Mouse (Mus musculus): ENCODE data around the gene Il23a. TPM values are rescaled to one million over a fixed set of nuclear protein-coding genes. Genes with fewer than 3 reads are reported as not detected.
"Not testable (repeated sequence)": the region's sequence is repeated elsewhere in the genome, so short reads cannot be mapped to it uniquely, and the experiment has no call there.

Il23a gene
- polyA plus RNA-seq, 1 experiment from 2014 or later, result 0.21 TPM

DNA sequence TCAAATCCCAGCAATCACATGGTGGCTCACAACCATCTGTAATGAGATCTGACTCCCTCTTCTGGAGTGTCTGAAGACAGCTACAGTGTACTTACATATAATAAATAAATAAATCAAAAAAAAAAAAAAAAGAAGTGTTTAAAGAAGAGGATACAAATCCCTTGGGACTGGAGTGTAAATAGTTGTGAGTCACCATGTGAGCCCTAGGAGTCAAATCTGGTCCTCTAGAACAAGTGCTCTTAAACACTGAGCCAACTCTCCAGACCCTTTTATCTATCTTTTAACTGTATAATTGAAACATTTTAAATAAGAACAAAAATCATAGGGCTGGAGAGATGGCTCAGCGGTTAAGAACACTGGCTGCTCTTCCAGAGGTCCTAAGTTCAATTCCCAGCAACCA, 23.2 kb downstream of the Il23a start:
- not testable (repeated sequence) for H3K4me3 ChIP-seq (replicated peaks); H3K9ac ChIP-seq; ATAC-seq (replicated peaks; ENCODE audit: low FRiP score); H3K27me3 ChIP-seq; H3K4me1 ChIP-seq; H3K27ac ChIP-seq; H3K9me3 ChIP-seq (replicated peaks); H3K4me2 ChIP-seq
- peaks cover 15% of the 10 kb centered on the region for H3K36me3 ChIP-seq
- 97% methylated on average over 1 of the region's 1 CpGs for WGBS

DNA sequence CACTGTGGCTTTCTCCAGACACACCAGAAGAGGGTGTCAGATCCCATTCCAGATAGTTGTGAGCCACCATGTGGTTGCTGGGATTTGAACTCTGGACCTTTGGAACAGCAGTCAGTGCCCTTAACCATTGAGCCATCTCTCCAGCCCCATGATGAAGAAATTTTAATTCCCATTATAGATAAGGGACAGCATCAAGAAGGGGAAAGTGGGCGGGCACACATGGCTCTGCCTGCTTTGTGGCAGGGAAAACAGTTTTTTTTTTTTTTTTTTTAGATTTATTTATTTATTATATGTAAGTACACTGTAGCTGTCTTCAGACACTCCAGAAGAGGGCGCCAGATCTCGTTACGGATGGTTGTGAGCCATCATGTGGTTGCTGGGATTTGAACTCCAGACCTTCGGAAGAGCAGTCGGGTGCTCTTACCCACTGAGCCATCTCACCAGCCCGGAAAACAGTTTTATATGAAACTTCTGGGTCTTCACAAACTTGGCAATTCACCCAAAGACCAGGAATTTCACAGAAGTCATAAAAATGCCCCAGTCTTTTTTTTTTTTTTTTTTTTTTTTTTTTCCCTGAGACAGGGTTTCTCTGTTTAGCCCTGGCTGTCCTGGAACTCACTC, 25.6 kb downstream of the Il23a start:
- 88% methylated on average over 7 of the region's 7 CpGs for WGBS
- not testable (repeated sequence) for ATAC-seq (replicated peaks; ENCODE audit: low FRiP score)

DNA sequence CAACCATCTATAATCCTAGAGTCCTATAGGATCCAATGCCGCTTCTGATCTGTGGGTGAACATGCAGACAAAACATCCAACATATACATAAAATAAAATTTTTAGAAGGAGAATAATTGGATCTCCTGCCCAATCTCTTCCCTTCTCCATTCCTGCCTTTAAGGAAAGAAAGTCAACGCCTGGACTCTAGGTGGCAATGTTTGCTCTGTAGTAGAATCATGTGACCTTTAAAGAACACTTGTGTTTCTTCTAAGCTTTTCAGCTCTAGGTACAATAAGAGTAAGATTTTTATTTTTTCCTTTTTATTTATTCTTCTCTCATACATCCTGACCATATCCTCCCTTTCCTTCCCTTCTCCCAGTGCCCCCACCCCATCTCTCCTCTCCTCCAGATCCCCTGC, 26.7 kb downstream of the Il23a start:
- 67% methylated on average over 2 of the region's 2 CpGs for WGBS

More for the DNA sequence above, 25.6 kb downstream of the Il23a start:
- H3K4me3 ChIP-seq (replicated peaks); H3K4me2 ChIP-seq; H3K36me3 ChIP-seq; H3K9ac ChIP-seq; H3K27me3 ChIP-seq; H3K27ac ChIP-seq; H3K9me3 ChIP-seq (replicated peaks): not testable (repeated sequence)
- peaks cover 12% of the 10 kb centered on the region; the same call in 1 of the 2 replicates for H3K4me1 ChIP-seq

DNA sequence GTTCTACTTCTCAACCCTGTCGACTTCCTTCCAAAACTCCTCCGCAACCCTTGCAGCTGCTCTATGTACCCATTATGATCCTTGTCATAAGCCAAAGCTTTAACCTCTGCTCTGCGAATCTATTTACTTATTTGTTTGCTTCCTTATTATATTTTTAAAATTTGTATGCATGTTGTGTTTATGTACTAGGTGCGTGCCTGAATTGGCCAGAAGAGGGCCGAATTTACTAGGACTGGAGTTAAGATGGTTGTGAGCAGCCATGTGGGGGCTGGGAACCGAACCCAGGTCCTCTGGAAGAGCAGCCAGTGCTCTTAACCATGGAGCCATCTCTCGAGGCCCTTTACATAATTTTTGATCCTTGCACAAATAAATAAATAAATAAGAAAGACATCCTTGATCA, 27.7 kb downstream of the Il23a start:
- peaks cover 12% of the 10 kb centered on the region; the same call in 1 of the 2 replicates for H3K4me1 ChIP-seq
- ATAC-seq (replicated peaks; ENCODE audit: low FRiP score), result no peak
- H3K27me3 ChIP-seq, result no peaks in the 10 kb centered on the region
- H3K27ac ChIP-seq, result peak overlapping the region; percentile 78
- H3K9me3 ChIP-seq (replicated peaks), result no peaks in the 10 kb centered on the region
- H3K36me3 ChIP-seq, result no peaks in the 10 kb centered on the region
- peak overlapping the region; percentile 77 for H3K4me2 ChIP-seq
- H3K4me3 ChIP-seq (replicated peaks), result peak overlapping the region; percentile 76
- WGBS, result 43% methylated on average over 7 of the region's 7 CpGs
- peak overlapping the region; percentile 67 for H3K9ac ChIP-seq

More for the DNA sequence above, 26.7 kb downstream of the Il23a start:
- H3K4me2 ChIP-seq, result no peak overlapping the region
- H3K4me3 ChIP-seq (replicated peaks), result no peak overlapping the region
- ATAC-seq (replicated peaks; ENCODE audit: low FRiP score), result no peak
- H3K4me1 ChIP-seq, result peaks cover 12% of the 10 kb centered on the region; the same call in 1 of the 2 replicates
- H3K27me3 ChIP-seq, result no peaks in the 10 kb centered on the region
- H3K36me3 ChIP-seq, result no peaks in the 10 kb centered on the region; the same call in 1 of the 2 replicates
- H3K9ac ChIP-seq, result no peak overlapping the region
- no peak overlapping the region for H3K27ac ChIP-seq
- no peaks in the 10 kb centered on the region for H3K9me3 ChIP-seq (replicated peaks)

DNA sequence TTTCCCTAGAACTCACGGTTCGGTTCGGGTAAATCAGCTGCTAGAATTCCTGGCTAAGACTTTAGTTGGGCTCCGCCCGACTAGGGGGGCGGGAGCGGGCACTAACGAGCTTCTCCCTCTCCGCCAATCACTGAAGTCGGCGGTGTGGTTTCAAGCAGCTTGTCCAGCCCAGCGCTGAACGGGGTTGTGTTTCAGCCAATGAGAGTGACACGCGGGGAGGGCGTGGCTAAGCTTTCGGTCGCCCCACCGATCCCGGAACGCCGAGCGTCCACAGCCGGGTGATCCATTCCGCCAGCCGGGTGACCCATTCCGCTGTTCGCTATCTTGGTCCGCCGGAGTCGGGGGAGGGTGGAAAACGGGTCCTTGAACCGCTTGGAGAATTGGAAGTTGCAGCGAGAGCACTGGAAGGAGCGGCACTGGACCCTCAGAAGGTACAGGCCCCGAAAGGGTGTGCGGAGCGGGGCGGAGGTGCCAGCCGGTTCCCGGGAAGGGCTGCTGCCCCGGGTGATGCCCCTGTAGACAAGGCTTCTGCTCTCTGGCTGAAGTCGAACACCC, 28.2 kb downstream of the Il23a start, which contains the start of gene Stat2:
TSS of gene Stat2 (plus strand) at position 273 of the 555 bp plus-strand sequence.
- H3K36me3 ChIP-seq, result no peaks in the 10 kb centered on the region
- under 1% methylated on average over 43 of the region's 43 CpGs for WGBS
- peak within 1 kb of the TSS; percentile 67 for H3K9ac ChIP-seq
- H3K4me1 ChIP-seq, result peaks cover 12% of the 10 kb centered on the region; the same call in 1 of the 2 replicates
- peak; percentile 100 for ATAC-seq (replicated peaks; ENCODE audit: low FRiP score)
- no peaks in the 10 kb centered on the region for H3K9me3 ChIP-seq (replicated peaks)
- H3K27me3 ChIP-seq, result no peaks in the 10 kb centered on the region
- peak within 1 kb of the TSS; percentile 78 for H3K27ac ChIP-seq
- H3K4me2 ChIP-seq, result peak within 1 kb of the TSS; percentile 77
- peak within 1 kb of the TSS; percentile 76 for H3K4me3 ChIP-seq (replicated peaks)

DNA sequence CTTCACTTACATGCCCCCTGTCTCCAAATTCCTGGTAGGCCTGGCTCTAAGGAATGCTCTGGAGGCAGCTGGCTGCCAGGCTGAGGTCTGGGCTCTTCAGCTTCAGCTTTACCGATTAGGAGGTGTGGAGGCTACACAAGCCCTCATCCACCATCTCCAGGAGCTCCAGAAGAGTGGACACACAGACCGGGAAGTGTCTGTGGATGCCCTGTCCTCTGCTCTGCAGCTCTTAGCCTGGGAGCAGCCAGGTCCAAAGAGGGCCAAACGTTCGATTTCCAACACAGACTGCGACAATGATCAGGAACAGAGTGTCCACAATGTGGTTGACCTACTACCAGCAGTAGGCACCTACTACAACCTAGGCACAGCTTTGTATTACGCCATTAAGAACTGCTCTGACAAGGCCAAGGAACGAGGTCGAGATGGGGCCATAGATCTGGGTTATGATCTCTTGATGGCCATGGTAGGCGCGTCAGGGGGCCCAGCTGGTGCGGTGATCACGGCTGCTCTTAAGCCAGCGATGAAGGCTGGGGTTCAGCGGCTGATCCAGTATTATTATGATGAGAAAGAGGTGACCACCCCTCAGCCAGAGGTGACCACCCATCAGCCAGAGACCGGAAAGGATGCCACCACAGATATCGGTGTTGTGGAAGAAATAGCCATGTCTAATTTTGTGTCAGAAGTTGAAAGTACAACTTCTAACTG, 29.2 kb downstream of the Il23a start:
- H3K9me3 ChIP-seq (replicated peaks), result no peaks in the 10 kb centered on the region
- WGBS, result 85% methylated on average over 16 of the region's 16 CpGs
- no peak overlapping the region for H3K27ac ChIP-seq
- H3K9ac ChIP-seq, result no peak overlapping the region
- H3K4me3 ChIP-seq (replicated peaks), result peak overlapping the region; percentile 76; the same call in 1 of the 2 replicates
- no peaks in the 10 kb centered on the region for H3K36me3 ChIP-seq
- H3K4me1 ChIP-seq, result peaks cover 12% of the 10 kb centered on the region; the same call in 1 of the 2 replicates
- H3K27me3 ChIP-seq, result no peaks in the 10 kb centered on the region
- no peak for ATAC-seq (replicated peaks; ENCODE audit: low FRiP score)
- peak overlapping the region; percentile 77 for H3K4me2 ChIP-seq

DNA sequence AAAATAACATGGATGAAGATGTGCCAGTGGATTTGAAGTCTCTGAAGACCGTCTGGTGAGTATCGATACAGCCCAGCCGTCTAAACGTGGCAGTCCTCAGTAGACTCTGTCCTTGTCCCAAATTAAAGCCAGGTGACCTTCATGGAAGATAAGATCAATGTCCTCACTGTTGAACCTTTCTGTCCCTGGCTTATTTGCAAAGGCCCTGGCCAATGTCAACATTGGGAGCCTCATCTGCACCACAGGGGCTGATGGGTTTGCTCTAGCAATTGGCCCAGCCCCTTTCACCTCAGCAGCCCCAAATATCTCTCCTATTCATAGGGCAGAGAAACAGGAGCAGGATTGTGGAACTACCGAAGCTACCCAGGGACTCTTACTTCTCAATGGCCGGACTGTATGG, 30.2 kb downstream of the Il23a start, which contains the start of gene Apof:
TSS of gene Apof (plus strand) at position 301 of the 400 bp plus-strand sequence.
- H3K9ac ChIP-seq, result no peak within 1 kb of the TSS
- WGBS, result 85% methylated on average over 6 of the region's 6 CpGs
- no peak within 1 kb of the TSS for H3K27ac ChIP-seq
- no peaks in the 10 kb centered on the region for H3K9me3 ChIP-seq (replicated peaks)
- peaks cover 12% of the 10 kb centered on the region; the same call in 1 of the 2 replicates for H3K4me1 ChIP-seq
- no peak within 1 kb of the TSS for H3K4me2 ChIP-seq
- no peaks in the 10 kb centered on the region for H3K27me3 ChIP-seq
- no peak for ATAC-seq (replicated peaks; ENCODE audit: low FRiP score)
- H3K36me3 ChIP-seq, result no peaks in the 10 kb centered on the region
- no peak within 1 kb of the TSS for H3K4me3 ChIP-seq (replicated peaks)

DNA sequence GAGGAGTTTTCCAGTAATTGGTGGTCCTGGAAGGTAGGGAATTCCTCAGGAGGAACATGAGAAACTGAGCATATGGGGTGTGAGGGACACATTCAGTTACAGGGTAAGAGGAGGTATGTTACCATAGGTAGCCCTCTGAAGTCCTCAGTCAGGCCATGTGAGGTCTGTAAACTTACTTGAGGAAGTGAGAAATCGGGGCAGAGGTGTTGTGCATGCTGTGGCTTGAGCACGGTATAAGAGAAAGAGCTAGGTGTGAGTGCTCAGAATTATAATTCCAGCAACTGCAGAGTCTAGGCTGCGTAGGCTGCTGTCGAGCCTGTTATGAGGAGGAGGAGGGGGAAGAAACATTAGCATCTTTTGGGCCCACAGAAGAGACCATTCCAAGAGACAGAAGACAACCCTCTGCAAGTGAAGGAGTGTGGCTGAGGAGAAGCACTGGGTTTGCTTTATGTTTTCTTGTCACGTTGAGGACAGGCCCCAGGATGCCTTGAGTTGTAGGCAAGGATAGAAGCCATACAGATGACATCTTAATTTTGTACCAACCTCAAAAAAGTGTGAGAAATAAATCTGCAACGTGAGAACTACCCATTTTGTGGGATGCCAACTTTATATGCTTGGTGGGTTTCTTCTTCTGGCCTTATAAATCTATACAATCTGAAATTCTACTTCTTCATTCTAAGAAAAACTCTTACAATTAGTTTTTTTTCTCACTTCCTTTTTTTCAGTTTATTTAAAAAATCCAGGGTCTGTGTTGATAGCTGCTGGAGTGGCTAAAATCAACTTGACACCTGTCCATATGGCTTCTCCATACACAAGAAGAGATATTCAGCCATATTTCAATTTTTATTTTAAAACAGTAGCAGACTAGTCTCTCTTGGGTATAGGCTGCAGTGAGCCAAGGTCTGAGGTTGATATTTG, 34.9 kb downstream of the Il23a start:
- H3K27ac ChIP-seq, result no peak overlapping the region
- no peaks in the 10 kb centered on the region for H3K4me1 ChIP-seq
- H3K4me3 ChIP-seq (replicated peaks), result no peak overlapping the region
- no peaks in the 10 kb centered on the region for H3K27me3 ChIP-seq
- H3K4me2 ChIP-seq, result no peak overlapping the region
- no peaks in the 10 kb centered on the region for H3K9me3 ChIP-seq (replicated peaks)
- ATAC-seq (replicated peaks; ENCODE audit: low FRiP score), result no peak
- 81% methylated on average over 6 of the region's 6 CpGs for WGBS
- no peak overlapping the region for H3K9ac ChIP-seq
- H3K36me3 ChIP-seq, result no peaks in the 10 kb centered on the region

DNA sequence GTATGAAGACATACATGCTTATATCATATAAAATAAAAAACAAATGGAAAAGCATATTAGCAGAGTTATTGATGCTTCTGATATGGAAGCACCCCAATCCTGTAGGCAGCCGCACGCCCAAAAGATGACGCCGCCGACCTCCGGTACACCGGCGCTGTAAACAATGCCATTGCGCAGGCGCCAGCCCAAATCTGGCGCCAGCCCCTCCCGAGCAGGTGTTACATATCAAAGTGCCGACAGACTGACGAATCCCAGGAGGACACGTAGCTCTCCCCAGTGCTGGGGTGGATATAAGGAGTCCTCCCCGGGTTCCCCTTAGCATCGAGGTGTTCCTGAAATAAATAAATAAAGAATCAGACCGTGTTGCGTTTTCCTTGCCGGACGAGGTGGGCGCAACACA, 36.3 kb downstream of the Il23a start:
- H3K9ac ChIP-seq, result no peak overlapping the region
- 83% methylated on average over 22 of the region's 22 CpGs for WGBS
- H3K27me3 ChIP-seq, result no peaks in the 10 kb centered on the region
- H3K27ac ChIP-seq, result no peak overlapping the region
- H3K4me2 ChIP-seq, result no peak overlapping the region
- ATAC-seq (replicated peaks; ENCODE audit: low FRiP score), result no peak
- H3K4me1 ChIP-seq, result no peaks in the 10 kb centered on the region
- no peaks in the 10 kb centered on the region for H3K9me3 ChIP-seq (replicated peaks)
- H3K36me3 ChIP-seq, result no peaks in the 10 kb centered on the region
- H3K4me3 ChIP-seq (replicated peaks), result no peak overlapping the region

DNA sequence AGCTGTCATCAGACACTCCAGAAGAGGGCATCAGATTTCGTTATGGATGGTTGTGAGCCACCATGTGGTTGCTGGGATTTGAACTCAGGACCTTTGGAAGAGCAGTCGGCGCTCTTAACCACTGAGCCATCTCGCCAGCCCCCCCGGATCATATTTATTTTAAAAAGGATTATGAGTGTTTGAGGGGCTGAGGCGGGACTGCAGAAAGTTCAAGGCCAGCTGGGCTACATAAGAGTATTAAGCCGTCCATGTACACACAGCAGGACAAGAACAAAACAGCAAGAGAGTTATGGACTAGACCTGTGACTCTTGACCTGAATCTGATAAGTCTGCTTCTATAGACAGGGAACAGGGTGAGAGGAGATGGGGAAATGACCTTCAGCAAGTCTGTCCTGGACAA, 38.2 kb downstream of the Il23a start:
- not testable (repeated sequence) for H3K27ac ChIP-seq; H3K4me2 ChIP-seq; ATAC-seq (replicated peaks; ENCODE audit: low FRiP score); H3K9ac ChIP-seq; H3K27me3 ChIP-seq; H3K4me3 ChIP-seq (replicated peaks); H3K9me3 ChIP-seq (replicated peaks); H3K36me3 ChIP-seq; H3K4me1 ChIP-seq
- WGBS, result 75% methylated on average over 7 of the region's 7 CpGs

DNA sequence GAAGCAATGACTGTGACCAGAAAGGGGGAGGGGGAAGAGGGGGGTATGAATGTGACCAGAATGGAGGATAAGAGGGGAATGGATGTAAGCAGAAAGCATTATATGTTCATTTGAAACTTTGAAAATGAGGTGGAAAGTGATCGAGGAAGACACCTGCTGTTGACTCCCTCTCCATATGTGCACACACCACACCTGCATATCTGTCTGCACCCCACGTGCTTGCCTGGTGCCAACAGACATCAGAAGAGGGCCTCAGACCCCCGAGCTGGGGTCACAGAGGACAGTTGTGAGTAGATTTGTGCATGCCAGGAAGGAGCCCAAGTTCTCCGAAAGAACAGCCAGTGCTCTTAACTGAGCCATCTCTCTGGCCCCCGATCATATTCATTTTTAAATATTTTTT, 38.6 kb downstream of the Il23a start:
- WGBS, result 88% methylated on average over 5 of the region's 5 CpGs
- Histone ChIP-seq H3K4me2 (no peak overlapping the region), H3K27me3 (no peaks in the 10 kb centered on the region), H3K27ac (no peak overlapping the region), H3K36me3 (no peaks in the 10 kb centered on the region), H3K9me3 (replicated peaks) (no peaks in the 10 kb centered on the region), H3K9ac (no peak overlapping the region), H3K4me1 (no peaks in the 10 kb centered on the region), H3K4me3 (replicated peaks) (no peak overlapping the region)
- ATAC-seq (replicated peaks; ENCODE audit: low FRiP score), result no peak
